Mouse (Mus musculus) thymus, postnatal 0 days (tissue): ENCODE results near the gene Pepd. TPM values are rescaled to one million over a fixed set of nuclear protein-coding genes. Genes with fewer than 3 reads are reported as not detected.

Experiments
- DNase-seq: peaks from one replicate; pipeline ENCODE4 v3.0.0-alpha.2; 2015; ENCODE audit warnings: low spot score
- polyA plus RNA-seq: library from polyadenylated mRNA; unstranded; fragments of >200 nt; fragmentation: Nextera tagmentation; extraction: Ambion mirVana; gene quantifications from 2 replicates; pipeline ENCODE4 v1.2.1, GENCODE M21; 2015

Pepd gene
- polyA plus RNA-seq, 1 experiment from 2014 or later = 79.5 TPM

DNA sequence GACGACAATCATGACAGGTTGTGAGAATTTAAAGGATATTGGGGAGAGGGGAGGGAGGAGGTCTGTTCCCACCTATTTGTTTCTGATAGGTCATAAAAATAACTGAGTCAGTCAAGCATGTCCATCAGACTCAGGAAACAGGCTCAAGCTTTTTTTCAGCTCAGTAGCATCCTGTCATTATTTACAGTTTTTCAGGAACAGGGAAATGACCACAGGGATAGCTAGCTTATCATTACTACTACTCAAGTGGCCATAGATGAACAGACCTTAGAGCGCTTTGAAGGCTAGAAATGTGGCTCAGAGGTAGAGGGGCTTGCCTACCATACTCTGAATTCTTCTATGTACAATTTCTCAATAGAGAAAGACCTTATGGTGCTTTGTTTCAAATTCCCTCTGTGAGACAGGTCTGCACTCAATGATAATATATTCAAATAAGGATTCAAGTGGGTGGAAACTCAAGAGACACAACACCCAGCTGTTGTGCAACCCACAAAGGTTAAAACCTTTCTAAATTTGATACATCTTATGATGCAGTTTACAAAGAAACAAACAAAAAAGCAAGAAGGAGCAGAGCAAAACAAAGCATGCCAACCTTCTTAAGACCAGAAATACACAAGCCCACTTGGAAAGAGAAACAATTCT lies 142.9 kb downstream of the Pepd start:
- no peak for DNase-seq

DNA sequence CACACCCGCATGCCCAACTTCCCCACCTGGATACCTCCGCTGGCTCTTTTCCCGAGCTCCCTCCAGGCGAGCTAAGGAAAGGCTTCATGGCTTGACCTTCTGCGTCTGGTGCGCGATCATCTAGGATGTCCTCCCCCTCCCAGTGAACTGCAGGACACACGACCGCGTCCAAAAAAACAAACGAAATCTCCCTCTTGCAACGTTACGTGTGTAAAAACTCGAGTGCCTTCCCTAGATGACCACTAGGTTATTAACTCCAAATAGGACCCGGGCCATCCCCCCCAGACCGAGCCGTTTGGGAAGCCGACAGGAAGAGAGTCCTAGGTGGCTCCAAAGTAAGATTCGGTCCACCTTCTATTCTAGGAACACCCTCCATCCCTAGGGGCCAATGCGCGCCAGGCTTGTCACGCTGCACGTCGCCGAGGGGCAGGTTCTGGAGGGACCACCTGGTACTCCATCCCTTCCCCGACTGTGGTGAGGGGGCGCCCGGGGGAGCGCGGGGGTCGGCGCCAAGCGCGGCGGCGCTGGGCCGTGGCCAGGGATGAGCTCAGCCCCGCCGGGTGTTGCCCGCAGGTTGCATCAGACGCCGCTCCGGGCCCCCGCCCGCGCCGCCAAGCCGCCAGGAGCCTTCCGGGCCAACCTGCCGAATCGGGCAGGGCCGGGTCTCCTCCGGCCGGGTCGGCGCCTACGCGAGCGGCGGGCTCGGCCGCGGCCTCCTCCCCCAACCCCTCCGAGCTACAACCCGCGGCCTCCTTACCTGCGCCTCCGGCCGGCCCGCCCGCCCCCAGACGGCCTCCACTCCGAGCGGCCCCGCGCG lies 143.6 kb downstream of the Pepd start:
- DNase-seq = peak; percentile 5

DNA sequence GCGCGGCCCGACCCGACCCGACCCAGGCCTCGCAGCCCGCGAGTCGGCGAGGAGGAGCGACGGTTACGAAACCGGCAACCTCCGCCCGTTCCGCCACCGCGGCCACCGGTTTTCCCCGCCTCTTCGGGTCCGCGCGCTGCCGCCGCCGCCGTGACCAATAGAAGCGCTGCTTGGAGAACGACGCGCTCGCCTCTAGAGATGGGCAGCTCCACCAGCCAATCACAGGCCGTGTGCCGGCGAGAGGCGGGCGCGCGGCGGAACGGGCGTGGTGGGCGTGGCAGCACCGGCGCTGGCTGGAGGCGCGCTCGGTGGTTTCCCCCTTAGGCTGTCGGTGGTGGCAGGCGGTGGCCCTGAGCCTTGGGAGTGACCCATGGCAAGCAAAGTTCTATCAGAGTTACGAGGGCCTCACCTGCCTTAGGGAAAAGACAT lies 144.3 kb downstream of the Pepd start, which contains the start of gene Cebpg:
TSS of gene Cebpg (minus strand) at position 138 of the 429 bp plus-strand sequence.
- DNase-seq = peak; percentile 95

DNA sequence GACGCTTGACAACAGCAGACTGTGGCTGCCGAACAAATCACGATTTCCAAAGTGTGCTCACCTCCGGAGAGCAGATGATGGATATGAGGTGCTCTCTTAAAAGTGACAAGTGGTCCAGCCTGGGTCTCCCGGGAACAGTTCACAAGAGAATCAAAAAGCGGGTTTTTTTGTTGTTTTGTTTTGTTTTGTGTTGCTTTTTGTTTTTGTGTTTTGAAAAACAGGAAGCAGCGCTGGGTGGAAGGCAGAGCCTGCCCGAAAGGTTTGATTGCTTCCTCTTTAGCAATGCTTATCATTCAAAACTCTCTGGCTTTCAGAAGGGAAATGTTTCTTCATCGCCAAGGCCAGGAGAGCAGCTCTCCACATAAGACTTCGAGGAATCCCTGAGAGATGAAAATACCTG lies 144.8 kb downstream of the Pepd start:
- no peak for DNase-seq

DNA sequence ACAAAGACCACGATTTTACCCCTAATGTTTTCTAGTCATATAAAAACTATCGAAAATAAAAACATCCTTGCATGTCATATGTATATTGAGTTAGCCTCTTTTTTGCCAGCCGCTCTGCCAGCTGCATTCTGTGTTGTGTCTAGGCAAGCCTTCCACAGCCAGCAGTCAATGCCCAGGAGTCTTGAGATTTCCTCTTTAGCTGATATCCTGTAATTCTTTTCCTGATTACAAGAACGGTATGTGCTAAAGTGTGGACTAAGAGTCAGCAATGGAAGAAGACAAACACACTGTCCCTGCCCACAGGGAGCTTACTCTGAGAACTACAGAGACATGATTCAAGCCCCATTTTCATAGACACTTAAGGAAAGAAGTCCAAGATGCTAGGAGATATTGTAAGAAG lies 145.4 kb downstream of the Pepd start:
- DNase-seq = no peak

DNA sequence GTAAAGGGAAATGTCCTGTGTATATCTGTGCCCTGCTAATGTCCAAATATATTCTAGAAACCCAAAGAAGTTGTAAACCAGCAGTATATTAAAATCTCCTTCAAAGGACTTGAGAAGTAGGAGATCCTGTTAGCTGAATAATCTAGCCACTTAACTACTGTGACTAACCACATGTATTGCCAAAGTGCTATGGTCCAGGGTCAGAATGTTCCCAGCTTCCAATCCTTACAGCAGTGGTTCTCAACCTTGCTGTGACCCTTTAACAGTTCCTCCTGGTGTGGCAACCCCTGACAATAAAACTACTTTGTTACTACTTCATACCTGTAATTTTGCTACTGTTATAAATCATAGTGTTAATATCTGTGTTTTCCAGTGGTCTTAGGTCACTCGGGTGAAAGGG lies 146.2 kb downstream of the Pepd start:
- no peak for DNase-seq

DNA sequence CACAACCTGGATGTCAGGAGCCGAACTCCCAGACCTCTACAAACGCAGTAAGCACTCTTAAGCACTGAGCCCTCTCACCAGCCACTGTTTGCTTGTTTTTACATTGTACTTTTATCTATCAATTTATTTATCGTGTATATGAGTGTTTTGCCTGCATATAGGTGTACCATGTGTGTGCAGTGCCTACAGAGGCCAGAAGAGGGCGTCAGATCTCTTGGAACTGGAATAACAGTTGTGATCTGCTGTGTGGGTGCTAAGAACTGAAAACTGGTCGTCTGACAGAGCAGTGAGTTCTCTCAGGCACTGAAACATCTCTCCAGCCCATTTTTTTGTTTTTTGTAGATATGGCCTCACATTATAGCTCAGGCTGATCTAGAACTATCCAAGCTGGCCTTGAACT lies 147.3 kb downstream of the Pepd start:
- no peak for DNase-seq

DNA sequence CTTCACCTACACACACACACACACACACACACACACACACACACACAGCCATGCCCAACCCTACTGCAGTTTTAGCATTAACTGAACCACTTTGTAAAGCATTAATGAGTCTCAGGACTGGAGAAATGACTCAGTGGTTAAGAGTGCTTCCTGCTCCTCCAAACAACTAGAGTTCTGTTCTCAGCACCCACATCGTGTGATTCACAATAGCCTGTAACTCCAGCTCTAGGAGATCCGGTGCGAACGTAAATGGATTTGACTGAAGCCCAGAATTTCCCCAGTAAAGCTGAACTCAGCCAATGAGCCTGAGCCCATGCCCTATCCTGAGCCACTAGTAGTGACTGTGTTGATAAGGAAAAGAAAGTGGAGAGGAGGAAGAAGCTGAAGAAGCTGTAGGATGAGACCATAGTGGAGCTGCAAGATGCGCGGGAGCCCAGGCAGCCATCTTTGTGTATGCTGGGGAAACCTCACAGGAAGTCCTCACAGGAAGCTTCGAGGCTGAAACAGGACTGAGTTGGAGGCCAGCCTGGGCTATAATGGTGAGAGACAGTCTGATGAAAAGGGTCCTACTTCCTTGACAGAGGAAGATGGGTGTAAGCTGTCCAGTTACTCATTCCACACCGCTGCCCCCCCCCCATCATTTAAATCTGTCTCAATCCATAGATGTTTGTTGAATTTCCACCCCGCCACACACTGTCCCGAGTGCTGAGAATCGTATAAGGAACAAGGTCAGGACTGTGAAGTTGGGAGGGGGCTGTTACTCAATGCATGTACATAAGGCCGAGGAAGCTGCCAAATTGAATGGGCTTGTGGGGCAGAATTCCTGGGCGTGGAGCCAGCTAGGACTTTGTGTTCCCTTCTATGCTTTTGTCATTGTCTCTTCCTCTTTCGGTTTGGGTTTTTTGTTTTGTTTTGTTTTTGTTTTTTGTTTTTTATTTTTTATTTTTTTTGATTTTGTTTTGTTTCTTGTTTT lies 152.4 kb downstream of the Pepd start:
- no peak for DNase-seq

DNA sequence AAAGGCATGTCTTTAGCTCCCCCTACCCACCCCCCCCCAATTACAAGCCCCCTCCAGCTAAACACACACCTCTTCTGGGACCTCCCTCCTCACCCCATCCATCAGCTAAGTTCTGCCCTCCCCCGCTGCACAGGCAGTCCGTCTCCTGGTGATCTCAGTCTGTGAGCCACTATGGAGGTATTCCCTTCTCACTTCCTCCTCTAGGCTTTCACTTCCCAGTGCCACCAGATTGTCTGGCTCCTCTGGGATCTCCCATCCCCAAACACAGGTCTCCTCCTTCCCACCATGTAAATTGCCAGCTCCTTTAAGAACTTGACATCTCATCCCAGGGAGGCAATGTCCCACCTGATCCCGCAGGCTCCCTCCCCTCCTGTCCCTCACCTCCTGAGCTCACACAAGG lies 153.8 kb downstream of the Pepd start:
- no peak for DNase-seq

DNA sequence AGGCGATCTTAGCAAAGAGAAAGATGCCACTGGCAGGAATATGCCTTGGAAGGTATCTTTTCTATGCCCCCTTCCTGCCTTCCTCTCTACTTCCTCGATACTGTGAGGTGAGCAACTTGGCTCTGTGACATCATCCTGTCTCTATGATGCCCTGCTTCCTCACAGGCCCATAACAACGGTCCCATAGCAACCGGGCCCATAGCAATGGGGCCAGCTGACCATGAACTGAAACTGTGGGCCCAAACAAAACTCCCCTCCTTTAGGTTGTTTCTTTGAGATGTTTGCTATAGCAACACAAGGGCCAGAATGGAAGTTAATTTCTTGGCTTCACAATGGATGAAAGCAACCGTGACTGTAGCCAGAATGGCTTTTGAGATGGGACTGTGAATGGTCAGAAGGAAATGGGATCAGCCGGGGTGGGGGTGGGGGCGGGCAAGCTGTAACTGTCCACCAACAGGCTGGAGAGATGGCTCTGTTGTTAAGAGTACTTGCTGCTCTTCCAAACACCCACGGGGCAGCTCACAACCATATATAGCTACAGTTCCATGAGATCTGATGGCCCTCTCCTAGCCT lies 154.5 kb downstream of the Pepd start:
- no peak for DNase-seq

DNA sequence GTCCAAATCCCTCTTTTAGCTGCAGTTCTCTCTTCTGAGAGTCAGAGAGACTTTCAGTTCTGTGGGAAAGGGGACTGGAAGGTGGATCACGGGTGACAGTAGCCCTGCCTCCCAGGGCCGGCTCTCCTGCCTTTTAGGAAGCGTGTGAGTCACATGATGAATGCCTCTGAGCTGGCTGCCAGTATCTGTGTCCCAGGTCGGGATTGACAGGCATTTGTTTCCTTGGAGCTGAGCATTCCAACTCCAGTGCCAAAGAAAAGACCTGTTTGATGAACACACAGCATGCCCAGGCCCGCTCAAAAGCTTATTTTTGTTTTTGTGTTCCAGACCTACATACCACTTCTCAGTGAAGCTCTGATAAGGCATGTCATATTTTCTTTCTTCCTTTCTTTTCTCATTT lies 164.5 kb downstream of the Pepd start:
- DNase-seq = no peak

DNA sequence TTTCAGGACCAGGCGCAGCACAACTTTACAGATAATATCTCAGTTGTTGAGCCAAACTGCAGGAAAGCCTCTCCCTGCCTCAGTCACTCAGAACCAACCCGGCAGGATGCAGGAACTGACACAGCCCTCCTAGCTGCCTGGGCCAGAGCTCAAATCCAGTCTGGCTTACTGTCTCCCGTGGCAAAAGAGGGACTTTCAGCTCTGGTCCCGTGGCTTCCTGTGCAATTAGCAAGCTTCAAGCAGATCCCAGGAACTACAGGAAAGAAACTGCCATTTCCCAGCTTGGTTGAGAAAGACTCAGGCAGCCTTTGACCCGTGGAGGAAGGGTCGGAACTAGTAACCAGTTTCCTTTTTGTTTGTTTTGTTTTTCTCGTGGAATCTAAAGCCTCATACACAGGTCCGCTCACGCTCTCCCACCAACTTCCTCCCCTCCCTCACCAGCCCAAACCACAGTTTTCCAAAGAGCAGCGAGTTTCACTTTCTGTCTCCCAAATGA lies 168.7 kb downstream of the Pepd start:
- no peak for DNase-seq

DNA sequence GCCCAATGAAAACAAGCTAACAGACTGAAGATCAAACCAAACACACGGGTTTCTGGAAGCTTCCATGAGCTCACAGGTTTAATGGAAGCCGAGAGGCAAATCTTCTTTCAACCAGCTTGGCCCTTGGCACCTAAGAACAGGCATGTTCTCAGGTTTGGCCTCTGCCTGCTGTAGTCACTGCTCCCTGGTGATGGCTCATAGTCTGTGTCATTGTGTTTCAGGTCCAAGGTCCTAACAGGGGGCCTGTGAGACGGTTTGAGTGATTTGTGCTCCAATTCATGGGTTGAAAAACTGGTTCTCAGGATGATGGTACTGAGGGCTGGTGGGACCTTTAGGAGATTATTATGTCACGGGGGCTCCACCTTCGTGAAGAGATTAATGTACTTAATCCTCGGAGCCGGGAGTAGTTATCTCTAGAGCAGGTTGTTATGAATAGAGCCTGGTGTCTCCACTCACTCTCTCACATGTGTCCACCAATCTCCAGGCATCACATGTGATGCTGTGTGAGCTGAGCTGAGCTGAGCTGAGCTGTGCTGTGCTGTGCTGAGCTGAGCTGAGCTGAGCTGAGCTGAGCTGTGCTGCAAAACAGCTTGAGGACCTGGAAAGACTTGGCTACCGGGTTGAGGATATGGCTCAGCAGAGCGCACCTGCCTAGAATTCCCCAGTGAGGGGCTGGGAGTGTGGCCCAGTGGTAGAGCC lies 169.4 kb downstream of the Pepd start:
- DNase-seq = no peak

DNA sequence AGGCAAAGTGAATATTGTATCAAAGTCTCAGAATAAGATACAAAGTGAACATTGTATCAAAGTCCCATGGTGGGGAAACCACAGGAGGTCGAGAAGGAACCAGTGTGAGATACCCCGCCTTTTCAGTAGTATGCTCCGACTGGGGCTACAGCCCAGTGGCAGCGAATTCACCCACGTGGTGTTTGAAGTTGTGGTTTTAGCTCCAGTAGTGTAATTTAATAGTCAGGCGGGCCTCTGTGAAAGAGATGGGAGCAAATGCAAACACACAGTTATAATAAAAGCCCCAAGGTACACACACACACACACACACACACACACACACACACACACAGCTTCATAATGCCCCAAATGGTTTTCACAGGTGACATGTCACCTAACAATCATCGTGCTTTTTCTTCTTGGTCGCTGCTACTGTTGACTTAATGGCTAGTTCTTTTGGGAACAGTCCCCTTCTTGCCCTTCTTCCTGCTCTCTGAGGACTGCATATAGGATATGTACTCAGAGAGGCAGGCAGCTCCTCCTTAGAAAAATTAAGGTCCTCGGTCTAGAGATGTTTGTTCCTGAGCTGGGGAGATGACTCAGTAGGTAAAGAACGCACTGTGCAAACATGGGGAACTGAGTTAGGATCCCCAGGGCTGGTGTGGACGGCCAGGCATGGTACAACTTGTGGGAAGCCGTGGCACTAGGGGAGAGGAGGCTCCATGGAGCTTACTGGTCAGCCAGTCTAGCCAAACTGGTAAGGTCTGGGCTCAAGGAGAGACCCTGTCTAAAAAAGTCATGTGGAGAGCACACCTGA lies 172.6 kb downstream of the Pepd start:
- DNase-seq = no peak

DNA sequence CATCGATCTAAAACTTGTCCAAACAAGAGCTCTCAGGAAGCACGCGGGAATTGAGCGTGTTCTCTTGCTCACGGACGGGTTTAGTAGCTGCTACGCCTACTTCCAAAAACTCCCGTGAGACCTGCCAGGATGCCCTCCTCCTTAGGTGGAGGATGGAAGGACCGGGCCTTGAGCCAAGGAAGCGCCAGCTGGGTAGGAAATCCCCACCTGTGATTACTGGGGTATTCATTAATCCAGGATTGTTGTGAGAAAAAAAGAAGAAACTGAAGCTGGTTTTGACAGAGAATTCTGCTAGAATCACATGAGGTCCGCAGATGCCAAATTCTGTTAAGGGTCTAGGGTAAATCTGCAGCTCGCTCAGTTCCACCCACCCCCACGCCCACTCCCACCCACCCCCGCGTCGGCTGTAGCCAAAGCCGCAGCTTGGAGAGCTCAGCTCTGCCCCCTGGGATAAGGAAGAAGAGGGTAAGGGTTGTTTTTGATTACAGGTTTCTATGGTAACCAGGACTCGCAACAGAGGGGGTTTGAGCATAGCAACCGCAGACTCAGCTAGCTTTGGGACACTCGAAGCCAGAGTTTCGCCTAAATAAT lies 174.2 kb downstream of the Pepd start:
- DNase-seq = peak; percentile 5

DNA sequence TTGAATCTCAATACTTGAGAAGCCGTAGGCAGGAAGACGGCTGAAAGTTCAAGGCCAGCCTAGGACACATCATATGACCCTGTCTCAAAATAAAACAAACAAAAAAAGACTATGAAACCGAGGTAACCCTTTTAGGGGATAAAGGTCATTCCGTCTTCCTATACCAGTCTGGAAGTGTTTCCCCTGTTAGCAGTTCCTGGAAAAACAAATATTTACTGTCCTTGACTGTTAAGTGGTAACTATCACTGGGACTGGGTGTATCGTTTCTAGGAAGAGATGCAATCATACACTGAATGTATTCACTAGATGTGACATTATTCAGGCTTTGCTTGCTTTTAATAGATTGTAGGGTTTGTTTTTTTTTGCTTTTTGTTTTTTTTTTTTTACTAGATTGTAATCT lies 178.4 kb downstream of the Pepd start:
- no peak for DNase-seq
